Mouse (Mus musculus): ENCODE measurements around the gene Gm28038. TPM values are rescaled to one million over a fixed set of nuclear protein-coding genes. Genes with fewer than 3 reads are reported as not detected.

Gene Gm28038
- not detected for polyA plus RNA-seq (2014; fragmentation: Illumina TruSeq; extraction: RNeasy Lipid Tissue Mini Kit (QIAGEN cat#74804); ENCODE audit: low read depth, low replicate concordance)

GRCm38 (mm10) chr2:30280743-30281142 is at the start of gene Gm28038:
Gene Gm28038 (plus strand): TSS chr2:30281043.

DNA sequence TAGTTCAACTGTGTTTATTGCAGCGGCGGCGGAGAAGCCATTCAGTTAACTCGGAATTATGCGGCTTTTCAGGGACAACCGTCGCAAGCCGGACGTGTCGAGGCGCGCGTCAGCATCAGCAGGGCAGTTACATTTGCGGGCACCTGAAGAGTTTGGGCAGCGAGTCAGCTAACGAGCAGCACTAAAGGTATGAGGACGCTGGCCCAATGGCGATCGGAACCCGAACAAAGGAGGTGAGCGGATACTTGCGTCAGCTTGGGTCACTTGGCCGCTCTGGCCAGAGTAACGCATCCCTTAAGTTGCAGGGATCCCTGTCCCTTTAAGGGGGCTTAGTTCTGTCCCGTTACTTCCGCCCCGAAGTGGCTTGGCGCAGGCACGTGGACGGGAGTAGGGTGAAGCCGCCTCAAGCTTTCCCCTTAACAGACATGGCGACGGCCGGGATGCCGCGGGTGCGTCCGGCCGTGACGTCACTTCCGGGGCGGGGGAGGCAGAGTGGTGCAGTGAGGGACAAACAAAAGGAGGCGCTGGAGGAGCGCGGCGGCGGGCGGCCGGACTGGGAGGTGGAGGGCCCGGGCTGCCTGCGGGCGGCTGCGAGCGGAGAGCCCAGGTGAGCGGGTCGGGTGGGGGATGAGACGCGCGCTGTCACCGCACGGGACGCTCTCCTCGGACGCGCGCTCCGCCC is 43.5 kb upstream of the Gm28038 start, which contains the start of gene Lrrc8a:
Gene Lrrc8a (plus strand): TSS at position 517 of the 682 bp plus-strand sequence.

GRCm38 (mm10) chr2:30240267-30240666 is 40.6 kb upstream of the Gm28038 start, which contains the start of gene Gm28035:
Gene Gm28035 (plus strand): TSS chr2:30240567.

GRCm38 (mm10) chr2:30265767-30266253 is 15.0 kb upstream of the Gm28038 start, which contains the start of gene Phyhd1:
Gene Phyhd1 (plus strand): TSS chr2:30266203.

GRCm38 (mm10) chr2:30286192-30287026 is 5.6 kb downstream of the Gm28038 start, which contains the start of the genes Dolk and Nup188:
Gene Dolk (minus strand): TSS chr2:30286334.
Gene Nup188 (plus strand): TSS chr2:30286397.

Other genes with a start within 250 kb of the Gm28038 start
- gene Wdr34, start 232.2 kb upstream of the Gm28038 start, polyA plus RNA-seq (2014; fragmentation: Illumina TruSeq; extraction: RNeasy Lipid Tissue Mini Kit (QIAGEN cat#74804); ENCODE audit: low read depth, low replicate concordance) = 8.2 TPM
- 116 TPM for gene Set, start 223.7 kb upstream of the Gm28038 start, polyA plus RNA-seq (2014; fragmentation: Illumina TruSeq; extraction: RNeasy Lipid Tissue Mini Kit (QIAGEN cat#74804); ENCODE audit: low read depth, low replicate concordance)
- 13.1 TPM for gene Pkn3, start 203.4 kb upstream of the Gm28038 start, polyA plus RNA-seq (2014; fragmentation: Illumina TruSeq; extraction: RNeasy Lipid Tissue Mini Kit (QIAGEN cat#74804); ENCODE audit: low read depth, low replicate concordance)
- gene Zdhhc12, start 187.4 kb upstream of the Gm28038 start, polyA plus RNA-seq (2014; fragmentation: Illumina TruSeq; extraction: RNeasy Lipid Tissue Mini Kit (QIAGEN cat#74804); ENCODE audit: low read depth, low replicate concordance) = 5.9 TPM
- gene Zer1, start 156.5 kb upstream of the Gm28038 start, polyA plus RNA-seq (2014; fragmentation: Illumina TruSeq; extraction: RNeasy Lipid Tissue Mini Kit (QIAGEN cat#74804); ENCODE audit: low read depth, low replicate concordance) = 29.0 TPM
- gene Tbc1d13, start 147.3 kb upstream of the Gm28038 start, polyA plus RNA-seq (2014; fragmentation: Illumina TruSeq; extraction: RNeasy Lipid Tissue Mini Kit (QIAGEN cat#74804); ENCODE audit: low read depth, low replicate concordance) = 16.3 TPM
- gene Endog, start 109.5 kb upstream of the Gm28038 start, polyA plus RNA-seq (2014; fragmentation: Illumina TruSeq; extraction: RNeasy Lipid Tissue Mini Kit (QIAGEN cat#74804); ENCODE audit: low read depth, low replicate concordance) = 74.8 TPM
- gene Spout1, start 102.6 kb upstream of the Gm28038 start, polyA plus RNA-seq (2014; fragmentation: Illumina TruSeq; extraction: RNeasy Lipid Tissue Mini Kit (QIAGEN cat#74804); ENCODE audit: low read depth, low replicate concordance) = 9.4 TPM
- gene Kyat1, start 75.2 kb upstream of the Gm28038 start, polyA plus RNA-seq (2014; fragmentation: Illumina TruSeq; extraction: RNeasy Lipid Tissue Mini Kit (QIAGEN cat#74804); ENCODE audit: low read depth, low replicate concordance) = 40.3 TPM
- 24.1 TPM for gene Lrrc8a, start 43.3 kb upstream of the Gm28038 start, polyA plus RNA-seq (2014; fragmentation: Illumina TruSeq; extraction: RNeasy Lipid Tissue Mini Kit (QIAGEN cat#74804); ENCODE audit: low read depth, low replicate concordance)
- gene Gm28035, start 40.5 kb upstream of the Gm28038 start, polyA plus RNA-seq (2014; fragmentation: Illumina TruSeq; extraction: RNeasy Lipid Tissue Mini Kit (QIAGEN cat#74804); ENCODE audit: low read depth, low replicate concordance) = 5.9 TPM
- gene Phyhd1, start 14.8 kb upstream of the Gm28038 start, polyA plus RNA-seq (2014; fragmentation: Illumina TruSeq; extraction: RNeasy Lipid Tissue Mini Kit (QIAGEN cat#74804); ENCODE audit: low read depth, low replicate concordance) = 112 TPM
- gene Dolk, start 5.3 kb downstream of the Gm28038 start, polyA plus RNA-seq (2014; fragmentation: Illumina TruSeq; extraction: RNeasy Lipid Tissue Mini Kit (QIAGEN cat#74804); ENCODE audit: low read depth, low replicate concordance) = 22.6 TPM
- gene Nup188, start 5.4 kb downstream of the Gm28038 start, polyA plus RNA-seq (2014; fragmentation: Illumina TruSeq; extraction: RNeasy Lipid Tissue Mini Kit (QIAGEN cat#74804); ENCODE audit: low read depth, low replicate concordance) = 13.9 TPM
- 78.3 TPM for gene Sh3glb2, start 78.3 kb downstream of the Gm28038 start, polyA plus RNA-seq (2014; fragmentation: Illumina TruSeq; extraction: RNeasy Lipid Tissue Mini Kit (QIAGEN cat#74804); ENCODE audit: low read depth, low replicate concordance)
- gene Miga2, start 83.2 kb downstream of the Gm28038 start, polyA plus RNA-seq (2014; fragmentation: Illumina TruSeq; extraction: RNeasy Lipid Tissue Mini Kit (QIAGEN cat#74804); ENCODE audit: low read depth, low replicate concordance) = 77.6 TPM
- 9.7 TPM for gene Dolpp1, start 111.2 kb downstream of the Gm28038 start, polyA plus RNA-seq (2014; fragmentation: Illumina TruSeq; extraction: RNeasy Lipid Tissue Mini Kit (QIAGEN cat#74804); ENCODE audit: low read depth, low replicate concordance)
- gene Crat, start 134.8 kb downstream of the Gm28038 start, polyA plus RNA-seq (2014; fragmentation: Illumina TruSeq; extraction: RNeasy Lipid Tissue Mini Kit (QIAGEN cat#74804); ENCODE audit: low read depth, low replicate concordance) = 388 TPM
- 72.3 TPM for gene Ptpa, start 135.0 kb downstream of the Gm28038 start, polyA plus RNA-seq (2014; fragmentation: Illumina TruSeq; extraction: RNeasy Lipid Tissue Mini Kit (QIAGEN cat#74804); ENCODE audit: low read depth, low replicate concordance)
- gene Ier5l, start 193.2 kb downstream of the Gm28038 start, polyA plus RNA-seq (2014; fragmentation: Illumina TruSeq; extraction: RNeasy Lipid Tissue Mini Kit (QIAGEN cat#74804); ENCODE audit: low read depth, low replicate concordance) = 2.9 TPM